Mouse (Mus musculus) adrenal gland, adult 8-10 months (tissue): ENCODE data around the gene Antxr2. TPM values are rescaled to one million over a fixed set of nuclear protein-coding genes. Genes with fewer than 3 reads are reported as not detected.

Source experiments
- DNase-seq: peaks from one replicate; pipeline ENCODE4 v3.0.0; 2022
- total RNA-seq, 4 experiments: library from RNA; stranded (reverse); gene quantifications; 2 replicates each; pipeline ENCODE4 v1.2.4; 2022

Antxr2 gene
- total RNA-seq = 10 to 100 TPM; 43.8 to 52.7 (median 48.8) TPM

- DNase-seq = peak; percentile 62
Measured at GRCm38 (mm10) chr5:98030902-98031641, at the start of gene Antxr2. Antxr2 (minus strand) TSS chr5:98031043.

GRCm38 (mm10) chr5:98076612-98077011 is 45.8 kb upstream of the Antxr2 start:
- DNase-seq = no peak

- DNase-seq = no peak
Measured at GRCm38 (mm10) chr5:98069191-98069590, 38.3 kb upstream of the Antxr2 start.

GRCm38 (mm10) chr5:98055275-98055674 is 24.4 kb upstream of the Antxr2 start:
- DNase-seq = no peak

- DNase-seq = no peak
Measured at GRCm38 (mm10) chr5:98054834-98055233, 24.0 kb upstream of the Antxr2 start.

- no peak for DNase-seq
Measured at GRCm38 (mm10) chr5:98034928-98035327, 4.1 kb upstream of the Antxr2 start.

- no peak for DNase-seq
Measured at GRCm38 (mm10) chr5:98034207-98034606, 3.4 kb upstream of the Antxr2 start.

GRCm38 (mm10) chr5:98032803-98033420 is 2.1 kb upstream of the Antxr2 start:
- DNase-seq = no peak

- peak; percentile 34 for DNase-seq
Measured at GRCm38 (mm10) chr5:98030091-98030901, 547 bp downstream of the Antxr2 start.

- no peak for DNase-seq
Measured at GRCm38 (mm10) chr5:98027688-98028389, 3.0 kb downstream of the Antxr2 start.

GRCm38 (mm10) chr5:98025921-98026320 is 4.9 kb downstream of the Antxr2 start:
- no peak for DNase-seq

- no peak for DNase-seq
Measured at GRCm38 (mm10) chr5:98024545-98024944, 6.3 kb downstream of the Antxr2 start.

GRCm38 (mm10) chr5:98021518-98021917 is 9.3 kb downstream of the Antxr2 start:
- DNase-seq = no peak

- DNase-seq = no peak
Measured at GRCm38 (mm10) chr5:98020658-98021057, 10.2 kb downstream of the Antxr2 start.

GRCm38 (mm10) chr5:98019396-98019795 is 11.4 kb downstream of the Antxr2 start:
- DNase-seq = no peak

GRCm38 (mm10) chr5:98018162-98018561 is 12.7 kb downstream of the Antxr2 start:
- no peak for DNase-seq

- DNase-seq = no peak
Measured at GRCm38 (mm10) chr5:98016247-98017203, 14.3 kb downstream of the Antxr2 start.

- no peak for DNase-seq
Measured at GRCm38 (mm10) chr5:98005751-98006150, 25.1 kb downstream of the Antxr2 start.

GRCm38 (mm10) chr5:97999261-97999824 is 31.5 kb downstream of the Antxr2 start:
- DNase-seq = no peak

GRCm38 (mm10) chr5:97996500-97997176 is 34.2 kb downstream of the Antxr2 start:
- no peak for DNase-seq
